Mouse (Mus musculus) lung, adult 2 months (tissue): ENCODE results near the gene Tut7.

Experiments
- CTCF ChIP-seq: fragments of 200-500 bp; IDR thresholded peaks from 2 replicates; pipeline ENCODE4 v1.5.1; 2011; ENCODE audit warnings: mild to moderate bottlenecking, low read length, control low read depth; ENCODE audit not compliant: insufficient read depth
- POLR2A ChIP-seq: fragments of 200-500 bp; IDR thresholded peaks from 2 replicates; pipeline ENCODE4 v1.6.1; 2011; ENCODE audit warnings: low read depth, mild to moderate bottlenecking, control low read depth, low read length, borderline replicate concordance; ENCODE audit errors: extremely low read depth

DNA sequence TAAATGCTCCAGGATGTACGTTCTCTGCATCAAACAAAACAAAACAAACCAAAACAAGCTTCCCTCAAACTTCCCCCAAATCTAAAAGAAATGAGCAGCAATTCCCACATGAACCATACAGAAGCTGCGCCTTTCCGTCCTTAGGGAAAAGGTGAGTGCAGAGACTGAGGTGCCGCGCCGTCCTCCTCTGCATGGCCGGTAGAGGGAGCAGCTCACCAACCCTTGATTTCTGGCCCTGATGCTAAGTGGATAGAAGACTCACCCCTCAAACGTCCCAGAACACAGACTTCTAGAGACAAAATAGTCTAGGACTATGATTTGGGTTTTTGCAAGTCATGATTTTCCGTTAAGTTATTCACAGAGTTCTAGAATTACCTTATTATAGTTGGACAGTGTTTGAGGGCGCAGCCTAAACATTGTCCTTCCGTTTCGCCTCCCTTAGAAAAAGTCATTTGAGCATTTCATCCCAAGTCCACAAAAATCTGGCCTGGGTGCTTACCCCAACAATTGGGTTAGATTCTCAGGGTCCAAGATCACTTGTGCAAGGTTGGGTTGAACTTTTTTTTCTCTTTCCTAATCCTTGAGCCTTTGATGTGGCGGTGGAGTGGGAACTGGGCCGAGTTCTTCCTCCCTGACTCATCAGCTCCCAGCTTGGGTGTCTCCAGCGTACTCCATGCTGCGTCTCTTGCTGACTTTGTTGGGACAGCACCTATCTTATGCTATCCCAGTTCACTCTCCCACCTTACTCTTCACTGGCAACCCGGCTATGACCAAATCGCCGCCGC lies 33.5 kb upstream of the Tut7 start:
- TF ChIP-seq CTCF (peak; percentile 91), POLR2A (no peak)
